Mouse (Mus musculus) olfactory bulb, adult 2 months (tissue): ENCODE measurements around the gene Pex6. TPM values are rescaled to one million over a fixed set of nuclear protein-coding genes. Genes with fewer than 3 reads are reported as not detected.

Experiments used
- H3K27ac ChIP-seq: fragments of 200-500 bp; 2 replicates; pipeline ENCODE4 v1.5.1; 2012; ENCODE audit warnings: low read depth, low read length; ENCODE audit not compliant: insufficient read depth
- H3K4me1 ChIP-seq: fragments of 200-500 bp; 2 replicates; pipeline ENCODE4 v1.6.1; 2012; ENCODE audit warnings: low read length; ENCODE audit not compliant: control insufficient read depth, insufficient read depth
- H3K4me3 ChIP-seq: fragments of 200-500 bp; 2 replicates; pipeline ENCODE4 v1.5.1; 2012; ENCODE audit warnings: mild to moderate bottlenecking, low read depth, low read length, moderate library complexity; ENCODE audit not compliant: insufficient read depth
- CTCF ChIP-seq: fragments of 200-500 bp; IDR thresholded peaks from 2 replicates; pipeline ENCODE4 v1.5.1; 2012; ENCODE audit warnings: low read depth, mild to moderate bottlenecking, low read length, moderate library complexity; ENCODE audit not compliant: insufficient read depth
- POLR2A ChIP-seq: fragments of 200-500 bp; IDR thresholded peaks from 2 replicates; pipeline ENCODE4 v1.6.1; 2012; ENCODE audit warnings: mild to moderate bottlenecking, low read depth, low read length, moderate library complexity; ENCODE audit not compliant: insufficient read depth
- WGBS: fragments of 180-500 bp; shearing (Covaris S2); methylation state at CpG from one replicate; pipeline ENCODE4 v1.1.7; 2018; 5-methylcytosine and 5-hydroxymethylcytosine counted together
- polyA plus RNA-seq: library from polyadenylated mRNA; stranded (reverse); fragments of >200 nt; gene quantifications from 2 replicates; pipeline ENCODE4 v1.2.4, GENCODE M21; 2012; ENCODE audit warnings: low replicate concordance; ENCODE audit not compliant: missing spikeins, insufficient read depth, insufficient read length

Gene Pex6
- polyA plus RNA-seq, 1 experiment = not detected

DNA sequence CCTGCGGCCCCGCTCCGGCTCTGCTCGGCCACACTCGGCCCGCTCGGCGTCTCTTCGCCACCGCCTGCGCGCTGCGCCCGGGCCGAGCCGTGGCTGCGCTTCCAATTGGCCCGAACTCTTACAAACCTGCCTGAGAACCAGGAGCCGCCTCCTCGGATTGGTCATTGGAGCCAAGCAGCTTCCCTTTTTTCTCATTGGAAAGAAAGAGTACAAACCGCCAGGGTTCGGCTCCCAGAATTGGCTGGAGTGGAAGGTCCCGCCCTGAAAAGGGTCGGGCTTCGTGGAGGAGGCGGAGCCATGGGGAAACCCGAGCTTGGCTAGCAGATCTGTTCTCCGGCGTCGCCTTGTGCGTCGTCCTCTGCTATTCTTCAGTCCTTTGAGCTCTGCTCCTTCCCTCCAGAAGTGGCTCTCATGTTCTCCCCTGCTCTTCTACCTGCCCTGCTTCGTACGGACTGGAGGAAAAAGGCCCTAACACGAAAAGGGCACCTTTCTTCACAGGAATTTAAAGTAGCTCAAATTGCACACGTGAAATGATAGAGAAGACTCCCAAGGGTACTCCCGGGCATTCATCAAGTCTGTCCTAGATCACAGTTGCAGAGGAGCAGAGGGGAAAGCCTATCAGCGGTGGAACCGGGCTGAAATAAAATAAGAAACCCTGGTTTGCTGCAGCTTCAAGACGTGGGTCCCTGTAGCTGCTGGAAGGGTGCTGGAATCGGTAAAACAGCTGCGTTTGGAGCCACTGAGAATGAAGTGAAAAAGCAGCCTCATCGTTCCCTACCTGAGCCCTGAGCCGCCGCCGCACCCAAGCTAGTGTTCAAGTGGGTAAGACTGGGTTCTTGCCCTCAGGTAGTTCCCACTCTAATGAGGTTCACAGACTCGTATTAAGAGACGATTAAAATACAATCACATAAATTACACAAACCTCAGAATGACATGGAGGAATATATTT is 6.1 kb upstream of the Pex6 start, which contains the start of gene Ppp2r5d:
Ppp2r5d (minus strand) TSS at position 225 of the 949 bp plus-strand sequence.
- H3K27ac ChIP-seq = peak within 1 kb of the TSS; percentile 70
- WGBS = 1% methylated on average over 48 of the region's 48 CpGs
- TF ChIP-seq POLR2A (peak; percentile 93), CTCF (no peak)

DNA sequence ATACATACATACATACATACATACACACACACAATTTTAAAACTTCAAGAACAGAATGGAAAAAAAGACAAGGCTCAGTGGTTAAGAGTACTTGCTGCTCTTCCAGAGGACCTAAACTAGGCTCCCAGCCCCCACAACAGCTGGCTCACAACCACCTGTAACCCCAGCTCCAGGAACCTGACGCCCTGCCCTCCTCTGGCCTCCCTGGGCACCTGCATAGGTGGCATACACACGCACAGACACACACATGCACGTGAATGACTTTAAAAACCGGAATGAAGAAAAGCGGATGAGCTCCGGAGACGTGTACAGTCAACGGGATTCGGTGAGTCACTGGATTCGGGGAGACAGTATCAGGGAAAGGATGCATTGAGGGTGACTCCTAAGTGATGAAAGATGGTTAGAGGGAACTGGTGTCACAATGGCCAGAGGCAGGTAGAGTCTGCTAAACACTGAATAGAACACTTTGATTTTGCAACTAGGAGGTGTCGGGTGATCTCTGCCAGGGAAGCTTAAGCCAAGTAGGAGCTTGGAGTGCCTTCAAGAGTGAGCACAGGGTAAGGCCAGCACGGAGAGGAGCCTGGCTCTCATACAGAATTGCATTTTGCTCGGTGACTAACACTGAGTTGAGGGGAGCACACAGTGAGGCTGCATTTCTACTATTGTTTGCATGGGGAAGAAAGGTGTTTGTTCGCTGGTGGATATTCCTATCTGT is 4.7 kb upstream of the Pex6 start:
- H3K4me3 ChIP-seq = no peak overlapping the region
- 91% methylated on average over 14 of the region's 14 CpGs for WGBS
- peaks cover 22% of the 10 kb centered on the region for H3K4me1 ChIP-seq
- no peak overlapping the region for H3K27ac ChIP-seq
- TF ChIP-seq POLR2A (no peak), CTCF (no peak)

More for the DNA sequence above, 6.1 kb upstream of the Pex6 start, which contains the start of gene Ppp2r5d:
- H3K4me1 ChIP-seq = peaks cover 31% of the 10 kb centered on the region
- H3K4me3 ChIP-seq = peak within 1 kb of the TSS; percentile 93

DNA sequence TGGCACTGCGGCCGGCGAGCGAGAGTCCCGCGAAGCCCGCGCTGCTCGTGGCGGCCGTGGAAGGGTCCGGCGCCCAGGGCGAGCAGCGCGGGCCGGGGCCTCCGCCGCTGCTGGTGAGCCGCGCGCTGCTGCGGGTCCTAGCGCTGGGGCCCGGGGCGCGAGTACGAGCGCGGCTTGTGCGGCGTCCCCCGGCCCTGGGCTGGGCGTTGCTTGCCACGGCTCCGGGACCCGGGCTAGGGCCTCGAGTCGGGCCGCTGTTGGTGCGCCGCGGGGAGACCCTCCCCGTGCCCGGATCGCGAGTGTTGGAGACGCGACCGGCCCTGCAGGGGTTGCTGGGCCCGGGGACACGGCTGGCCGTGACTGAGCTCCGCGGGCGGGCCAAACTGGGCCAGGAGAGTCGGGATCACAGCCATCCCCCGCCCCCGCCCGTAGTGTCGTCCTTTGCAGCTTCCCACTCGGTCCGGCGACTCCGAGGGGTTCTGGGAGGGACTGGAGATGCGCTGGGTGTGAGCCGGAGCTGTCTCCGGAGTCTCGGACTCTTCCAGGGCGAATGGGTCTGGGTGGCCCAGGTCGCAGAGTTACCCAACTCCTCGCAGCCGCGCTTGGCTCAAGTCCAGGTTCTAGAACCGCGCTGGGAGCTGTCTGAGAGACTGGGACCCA is 479 bp downstream of the Pex6 start:
- peak overlapping the region; percentile 61 for H3K4me3 ChIP-seq
- 0 out of 2 replicates have a peak, but pooled peaks cover 3% of the 10 kb centered on the region for H3K4me1 ChIP-seq
- no peak overlapping the region for H3K27ac ChIP-seq
- under 1% methylated on average over 75 of the region's 76 CpGs for WGBS
- TF ChIP-seq POLR2A (no peak), CTCF (no peak)

DNA sequence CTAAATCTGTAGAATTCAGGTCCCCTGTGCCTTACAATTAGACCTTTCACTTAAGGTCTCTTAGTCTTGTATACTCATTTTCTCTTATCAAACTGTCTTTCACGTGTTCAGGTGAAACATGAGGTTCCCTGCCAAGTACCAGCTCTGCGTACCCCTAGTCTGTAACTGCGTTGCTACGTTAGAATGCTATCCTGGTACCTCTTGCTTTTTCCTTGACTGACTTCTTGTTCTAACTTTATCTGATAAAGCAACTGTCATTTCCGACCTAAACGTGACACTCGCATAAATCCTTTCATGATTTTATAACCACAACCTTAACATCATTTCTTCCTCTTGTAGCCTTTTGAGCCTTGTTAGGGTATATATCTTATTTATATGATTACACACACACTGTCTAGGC is 1.2 kb downstream of the Pex6 start:
- H3K4me3 ChIP-seq = peak overlapping the region; percentile 61
- TF ChIP-seq CTCF (no peak), POLR2A (no peak)
- H3K4me1 ChIP-seq = 0 out of 2 replicates have a peak, but pooled peaks cover 3% of the 10 kb centered on the region
- 70% methylated on average over 7 of the region's 7 CpGs for WGBS
- H3K27ac ChIP-seq = no peak overlapping the region

DNA sequence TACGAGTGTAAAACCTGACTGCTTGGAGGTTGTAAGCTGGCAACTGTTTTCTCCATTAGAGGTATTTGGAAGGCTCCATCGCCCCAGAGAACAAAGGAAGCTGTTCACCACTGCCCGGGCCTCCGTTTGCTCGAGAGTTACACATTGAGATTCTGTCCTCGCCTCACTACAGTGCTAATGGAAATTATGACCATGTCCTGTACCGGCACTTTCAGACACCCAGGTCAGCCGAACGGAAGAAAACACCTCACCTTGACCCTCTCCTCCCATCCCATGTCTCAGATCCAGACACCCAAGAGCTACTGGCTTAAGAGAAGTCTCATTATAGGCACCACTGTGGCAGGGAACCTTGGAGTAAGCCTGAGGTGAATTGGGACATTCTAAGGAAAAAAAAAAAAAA is 2.6 kb downstream of the Pex6 start:
- Histone ChIP-seq H3K27ac (no peak overlapping the region), H3K4me1 (0 out of 2 replicates have a peak, but pooled peaks cover 3% of the 10 kb centered on the region), H3K4me3 (no peak overlapping the region)
- TF ChIP-seq CTCF = no peak
- no peak for TF ChIP-seq POLR2A
- 75% methylated on average over 9 of the region's 9 CpGs for WGBS

DNA sequence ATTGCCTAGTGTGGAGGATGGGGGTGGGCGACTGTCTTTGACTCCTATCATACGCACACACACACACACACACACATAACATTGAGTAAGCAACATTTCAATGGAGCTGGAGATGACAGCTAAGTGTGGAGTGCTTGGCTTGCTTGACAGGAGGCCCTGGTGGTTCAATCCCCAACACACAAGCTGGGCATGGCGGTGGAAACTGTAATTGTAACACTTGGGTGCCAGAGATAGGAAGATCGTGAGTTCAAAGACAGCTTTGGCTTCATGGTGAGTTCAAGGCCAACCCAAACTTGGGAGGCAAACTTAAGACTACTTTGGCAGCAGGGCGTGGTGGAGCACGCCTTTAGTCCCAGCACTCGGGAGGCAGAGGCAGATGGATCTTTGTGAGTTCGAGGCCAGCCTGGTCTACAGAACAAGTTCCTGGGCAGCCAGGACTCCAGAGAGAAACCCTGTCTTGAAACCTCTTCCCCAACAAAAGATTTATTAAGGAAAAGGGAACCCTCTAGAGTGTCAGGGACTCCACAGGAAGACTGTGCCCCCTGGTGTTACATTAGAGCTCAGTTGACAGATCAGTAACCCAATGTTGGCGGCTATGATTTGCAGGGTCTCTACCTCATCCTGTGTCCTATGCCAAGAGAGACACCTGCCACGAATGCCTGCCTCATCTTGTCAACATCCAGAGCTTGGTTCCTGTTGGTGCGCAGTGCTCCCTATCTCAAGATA is 3.7 kb downstream of the Pex6 start:
- no peak overlapping the region for H3K27ac ChIP-seq
- H3K4me1 ChIP-seq = 0 out of 2 replicates have a peak, but pooled peaks cover 3% of the 10 kb centered on the region
- WGBS = 94% methylated on average over 11 of the region's 11 CpGs
- H3K4me3 ChIP-seq = no peak overlapping the region
- no peak for TF ChIP-seq CTCF
- TF ChIP-seq POLR2A = no peak

DNA sequence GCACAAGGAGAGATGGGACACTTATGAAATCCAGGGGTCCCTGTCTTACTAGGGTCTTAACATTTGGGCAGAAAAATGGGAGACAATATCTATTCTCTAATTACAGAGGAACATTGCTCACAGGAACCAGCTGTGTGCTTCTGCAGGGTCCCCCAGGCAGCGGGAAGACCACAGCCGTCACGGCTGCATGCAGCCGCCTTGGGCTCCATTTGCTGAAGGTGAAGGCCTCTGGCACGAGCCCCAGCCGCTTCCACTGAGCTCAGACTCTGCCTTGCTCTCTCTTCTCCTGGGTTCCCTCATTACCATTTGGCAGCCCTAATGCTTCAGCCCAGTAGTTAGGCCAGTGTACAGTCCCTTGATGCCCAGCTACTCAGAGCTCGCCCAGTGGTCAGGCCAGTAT is 9.8 kb downstream of the Pex6 start:
- no peaks in the 10 kb centered on the region; the same call in 1 of the 2 replicates for H3K4me1 ChIP-seq
- no peak for TF ChIP-seq POLR2A
- TF ChIP-seq CTCF = no peak
- no peak overlapping the region for H3K27ac ChIP-seq
- 84% methylated on average over 7 of the region's 7 CpGs for WGBS
- H3K4me3 ChIP-seq = no peak overlapping the region
